Mouse (Mus musculus) ES-Bruce4 (cell line): ENCODE measurements around the gene Tbc1d2.

Experiments used
- CTCF ChIP-seq: IDR thresholded peaks from one replicate; pipeline ENCODE4 v1.8.1; 2011; ENCODE audit warnings: low read depth, low read length
- EP300 ChIP-seq: IDR thresholded peaks from 2 replicates; pipeline ENCODE4 v1.6.1; 2011; ENCODE audit warnings: low read depth, low read length; ENCODE audit not compliant: insufficient read depth
- POLR2A ChIP-seq: IDR thresholded peaks from one replicate; pipeline ENCODE4 v1.8.1; 2011; ENCODE audit warnings: low read length; ENCODE audit not compliant: insufficient read depth

DNA sequence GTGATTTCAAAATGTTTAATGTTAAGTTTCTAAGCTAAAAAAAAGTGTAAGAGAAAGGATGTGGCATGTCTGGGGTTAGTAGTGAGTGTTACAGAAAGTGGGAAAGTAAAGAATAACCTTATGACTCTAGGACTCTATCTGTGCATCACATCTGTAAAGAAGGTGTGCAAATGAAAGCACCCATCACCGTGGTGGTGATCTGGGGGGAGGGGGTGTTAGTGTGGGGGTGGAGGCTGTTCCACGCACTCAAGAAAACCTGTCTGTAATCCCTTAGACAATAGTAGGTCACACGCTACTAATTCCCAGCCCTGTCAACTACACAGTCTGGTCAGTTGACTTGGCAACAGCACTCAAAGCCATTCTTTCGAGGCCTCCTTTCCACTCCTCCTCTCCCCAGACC is 8.7 kb downstream of the Tbc1d2 start:
- TF ChIP-seq CTCF (no peak), POLR2A (no peak), EP300 (no peak)
